Mouse (Mus musculus) lung, adult 2 months (tissue): Measurements from ENCODE around the gene Tent5b.

Source experiments
- CTCF ChIP-seq: fragments of 200-500 bp; IDR thresholded peaks from 2 replicates; pipeline ENCODE4 v1.5.1; 2011; ENCODE audit warnings: mild to moderate bottlenecking, low read length, control low read depth; ENCODE audit not compliant: insufficient read depth
- POLR2A ChIP-seq: fragments of 200-500 bp; IDR thresholded peaks from 2 replicates; pipeline ENCODE4 v1.6.1; 2011; ENCODE audit warnings: low read depth, mild to moderate bottlenecking, control low read depth, low read length, borderline replicate concordance; ENCODE audit errors: extremely low read depth

GRCm38 (mm10) chr4:133431508-133431907 is 48.4 kb upstream of the Tent5b start:
- TF ChIP-seq POLR2A (no peak), CTCF (no peak)
